Mouse (Mus musculus) left cerebral cortex, adult 11 months (tissue): ENCODE measurements around the gene Ispd.
A peak's percentile ranks its signal among the peaks of the same experiment; 100 is the strongest.
"Not testable (repeated sequence)": the region's sequence is repeated elsewhere in the genome, so short reads cannot be mapped to it uniquely, and the experiment has no call there.

Experiments
- DNase-seq: peaks from one replicate; pipeline ENCODE4 v3.0.0; 2022; ENCODE audit warnings: low spot score

The Ispd gene

DNA sequence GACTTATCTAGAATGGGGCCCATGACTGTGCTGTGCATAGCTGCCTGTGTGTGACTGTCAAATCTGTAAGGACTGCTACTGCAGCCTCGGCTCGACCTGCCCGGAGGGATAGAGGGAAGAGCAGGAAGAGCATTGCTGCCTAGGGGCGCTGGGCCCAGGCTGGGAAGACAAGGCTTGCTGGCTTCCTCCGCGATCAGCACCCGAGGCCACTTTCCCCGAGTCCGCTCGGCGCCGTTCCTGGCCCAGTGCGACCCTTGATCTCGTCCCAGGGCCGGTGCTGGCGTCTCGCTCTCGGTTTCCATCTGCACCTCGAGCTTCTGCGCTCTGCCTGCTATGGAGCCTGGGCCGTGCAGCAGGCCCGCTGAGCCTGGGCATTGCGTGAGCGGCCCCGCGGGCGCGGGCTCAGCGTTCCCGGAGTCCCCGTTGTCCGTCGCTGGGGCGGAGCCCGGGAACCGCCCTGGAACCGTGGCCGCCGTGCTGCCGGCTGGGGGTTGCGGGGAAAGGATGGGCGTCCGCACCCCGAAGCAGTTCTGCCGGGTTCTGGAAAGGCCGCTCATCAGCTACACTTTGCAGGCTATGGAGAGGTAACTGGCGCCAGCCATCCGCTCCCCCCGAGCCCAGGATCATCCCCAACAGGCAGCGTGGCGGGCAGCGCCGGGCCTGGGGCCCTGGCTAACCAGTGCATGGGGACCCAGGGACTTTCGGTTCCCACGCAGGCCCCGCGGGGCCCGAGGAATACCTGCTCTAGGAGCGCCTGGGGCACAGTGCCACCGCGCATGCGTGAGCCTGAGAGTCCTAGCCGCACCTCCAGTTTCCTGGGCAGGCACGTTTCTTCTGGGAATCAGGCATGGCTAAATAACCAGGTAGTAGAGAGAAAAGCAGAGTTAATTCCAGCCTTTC is at the start of gene Ispd, which contains the start of gene D630036H23Rik:
TSS of gene Ispd (plus strand) at position 10 of the 900 bp plus-strand sequence.
TSS of gene D630036H23Rik (minus strand) at position 741 of the 900 bp plus-strand sequence.
- DNase-seq = peak; percentile 75

DNA sequence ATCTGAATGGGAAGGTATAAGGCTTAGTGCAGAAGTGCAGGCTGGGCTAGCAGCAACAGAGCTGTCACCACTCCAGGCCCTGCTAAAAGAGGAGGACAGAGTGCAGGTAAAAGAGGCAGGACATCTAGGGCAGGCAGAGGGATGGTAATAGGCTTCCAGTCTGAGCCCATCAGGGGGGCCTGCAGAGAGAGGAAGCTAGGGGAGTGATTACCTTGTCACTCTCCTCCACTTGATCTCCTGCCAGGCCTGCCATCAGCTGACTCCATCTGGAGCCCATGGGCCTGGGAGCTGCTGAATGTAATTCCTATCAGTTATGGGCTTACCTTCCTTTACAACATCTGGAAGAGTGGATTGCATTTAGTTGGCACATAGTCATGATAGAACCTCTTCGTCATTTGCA is 48.6 kb upstream of the Ispd start:
- no peak for DNase-seq

DNA sequence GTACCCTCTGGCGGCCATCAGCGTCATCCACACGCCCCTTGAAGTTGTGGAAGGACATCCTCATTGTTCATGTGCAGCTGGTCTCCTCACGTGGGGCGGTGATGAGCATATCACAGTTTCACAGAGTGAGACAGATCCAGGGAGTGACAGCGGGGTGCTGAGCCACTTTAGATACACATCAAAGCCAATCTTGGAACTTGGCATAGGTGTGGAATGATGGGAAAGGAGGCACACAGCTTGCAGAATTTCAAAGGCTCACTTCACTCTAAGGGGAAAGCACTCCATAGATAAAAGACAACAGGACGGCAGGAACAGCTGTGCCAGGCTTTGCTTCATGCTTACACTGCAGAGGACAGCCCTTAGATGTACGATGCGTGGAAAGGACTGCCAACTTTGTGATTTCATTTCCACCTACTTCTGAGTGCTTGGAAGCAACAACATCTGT is 47.4 kb upstream of the Ispd start:
- no peak for DNase-seq

DNA sequence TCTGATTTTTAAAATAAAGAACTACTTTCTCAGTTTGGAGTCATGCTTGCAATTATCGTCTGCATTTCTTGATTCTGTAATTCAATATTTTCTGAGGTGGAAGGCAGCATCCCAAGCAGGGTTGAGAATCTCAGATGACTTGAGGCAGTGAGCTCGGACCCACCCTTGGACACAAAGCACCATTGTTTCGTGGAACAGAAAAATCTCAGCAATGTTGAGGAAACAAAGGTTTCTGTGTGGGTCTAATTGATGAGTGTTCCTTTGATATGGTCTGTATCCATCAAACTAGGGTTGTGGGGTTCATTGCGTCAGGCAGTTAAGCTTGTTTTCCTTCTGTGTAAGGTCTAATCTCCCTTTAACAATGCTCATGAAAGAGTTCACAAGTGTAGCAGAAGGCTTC is 37.1 kb upstream of the Ispd start:
- DNase-seq = no peak

DNA sequence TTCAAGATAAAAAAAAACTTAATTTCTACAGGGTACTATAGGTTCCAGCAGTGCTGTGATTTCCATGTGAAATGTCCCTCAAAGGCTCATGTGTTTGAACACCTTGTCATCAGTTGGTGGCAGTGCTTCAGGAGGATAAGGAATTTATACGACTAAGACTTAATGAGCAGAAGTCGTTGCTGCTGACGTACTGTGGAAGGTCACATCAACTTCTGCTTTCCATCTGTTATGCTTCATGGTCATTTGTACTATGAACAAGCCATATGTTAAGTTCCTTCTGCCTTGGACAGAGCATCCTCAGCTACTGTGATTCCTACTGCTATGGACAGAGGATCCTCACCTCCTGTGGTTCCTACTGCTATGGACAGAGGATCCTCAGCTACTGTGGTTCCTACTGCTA is 21.2 kb upstream of the Ispd start:
- DNase-seq = no peak

DNA sequence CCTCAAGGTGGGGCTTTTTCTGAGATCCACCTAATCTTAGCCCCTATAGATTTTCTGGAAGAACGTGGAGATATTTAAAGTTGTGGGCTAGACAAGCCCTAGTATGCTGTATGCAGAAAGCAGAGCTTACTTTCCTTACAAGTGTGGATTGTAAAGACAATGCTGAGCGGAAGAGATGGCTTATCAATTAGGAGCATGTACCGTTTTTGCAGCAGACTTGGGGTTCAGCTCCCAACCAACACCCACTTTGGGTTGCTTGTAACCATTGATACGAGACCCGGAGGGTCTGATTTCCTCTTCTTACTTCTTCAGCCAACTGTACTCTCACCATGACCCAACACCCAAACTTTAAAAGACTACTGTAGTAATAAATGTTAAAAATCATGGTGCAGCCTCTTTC is 20.6 kb upstream of the Ispd start:
- no peak for DNase-seq

DNA sequence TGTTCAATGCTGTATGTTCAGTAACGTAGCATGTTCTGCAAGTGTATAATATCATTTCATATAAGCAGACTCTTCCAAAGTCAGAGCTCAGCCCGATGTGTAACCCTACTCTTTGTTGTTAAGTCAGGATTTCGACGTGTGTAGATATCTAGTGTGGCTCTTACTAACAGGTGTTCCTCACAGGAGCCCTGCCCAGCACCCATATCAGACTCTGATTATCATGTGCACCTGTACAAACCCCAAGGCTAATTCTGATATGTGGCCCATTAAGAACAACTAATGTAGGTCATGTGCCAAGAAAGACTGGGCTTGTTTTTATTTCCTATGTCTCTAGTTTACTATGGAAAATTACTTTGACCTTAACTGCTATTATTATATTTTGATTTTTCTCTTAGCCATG is 17.2 kb upstream of the Ispd start:
- no peak for DNase-seq

DNA sequence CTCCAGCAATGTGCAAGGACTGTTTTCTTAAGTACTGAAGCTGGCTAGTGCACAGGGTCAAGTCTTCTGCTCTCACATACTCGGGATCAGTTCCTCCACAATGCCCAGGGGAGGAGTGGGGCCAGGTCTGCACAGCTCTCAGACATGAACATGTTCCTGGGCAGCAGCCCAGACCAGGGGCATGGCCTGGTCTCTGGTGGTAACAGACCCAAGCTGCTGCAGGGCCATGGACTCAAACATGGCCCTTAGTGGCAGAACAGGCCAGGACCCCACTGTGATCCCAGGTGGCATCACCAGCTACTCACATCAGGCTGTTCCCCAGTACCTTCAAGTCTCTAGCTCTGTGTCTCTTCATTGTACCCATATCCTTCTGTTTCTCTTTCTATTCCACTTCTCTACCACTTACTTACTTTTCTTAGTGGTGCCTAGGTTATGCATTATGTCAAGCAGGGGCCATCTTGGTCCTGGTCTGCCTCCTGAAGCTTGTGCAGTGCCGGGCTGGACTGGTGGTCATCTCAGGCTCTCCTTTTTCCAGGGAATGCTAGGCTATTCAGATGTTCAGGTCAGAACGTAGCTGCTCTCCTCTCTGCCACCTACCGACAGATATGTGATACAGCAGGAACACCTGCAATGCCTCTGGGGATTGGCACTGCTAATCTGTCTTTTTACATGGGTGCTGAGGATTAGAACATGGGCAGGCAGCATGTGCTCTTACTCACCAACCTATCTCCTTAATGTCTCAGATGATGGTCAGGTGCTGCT is 7.8 kb upstream of the Ispd start:
- DNase-seq = no peak

DNA sequence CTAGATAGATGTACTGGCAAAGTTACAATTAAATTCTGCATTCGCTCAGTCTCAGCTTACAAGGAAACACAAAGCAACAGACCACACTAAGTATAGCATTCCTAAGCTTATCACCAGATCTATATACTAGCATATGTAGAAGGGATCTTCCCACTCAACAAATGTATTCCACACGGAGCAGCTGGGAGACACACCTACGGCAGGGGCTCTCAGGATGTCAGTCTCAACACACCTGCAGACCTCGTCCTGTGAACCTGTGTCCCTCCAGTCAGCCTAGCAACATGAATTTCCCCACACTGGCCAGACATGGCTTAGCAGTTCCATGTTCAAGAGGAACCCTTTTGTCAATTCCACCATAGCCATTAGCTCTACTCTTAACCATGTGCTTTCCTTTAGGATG is 4.9 kb upstream of the Ispd start:
- not testable (repeated sequence) for DNase-seq

DNA sequence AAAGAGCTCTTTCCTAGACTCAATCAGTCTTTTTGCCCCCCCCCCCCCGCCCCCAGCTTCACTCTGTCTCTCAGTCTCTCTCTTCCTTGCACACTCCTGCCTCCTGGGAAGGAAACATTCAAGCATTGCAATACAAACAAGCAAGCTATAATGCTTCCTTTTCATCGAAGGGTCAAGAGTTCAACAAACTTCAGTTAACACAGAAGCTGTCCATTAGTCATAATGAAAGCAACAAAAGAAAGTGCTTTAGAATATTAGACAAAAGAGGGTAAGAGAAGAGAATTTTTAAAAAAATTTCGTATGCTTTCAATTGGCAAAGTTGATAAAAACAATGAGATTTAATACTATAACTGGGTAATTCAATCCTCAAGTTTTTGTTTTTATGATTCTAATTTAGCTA is 996 bp upstream of the Ispd start:
- DNase-seq = no peak

DNA sequence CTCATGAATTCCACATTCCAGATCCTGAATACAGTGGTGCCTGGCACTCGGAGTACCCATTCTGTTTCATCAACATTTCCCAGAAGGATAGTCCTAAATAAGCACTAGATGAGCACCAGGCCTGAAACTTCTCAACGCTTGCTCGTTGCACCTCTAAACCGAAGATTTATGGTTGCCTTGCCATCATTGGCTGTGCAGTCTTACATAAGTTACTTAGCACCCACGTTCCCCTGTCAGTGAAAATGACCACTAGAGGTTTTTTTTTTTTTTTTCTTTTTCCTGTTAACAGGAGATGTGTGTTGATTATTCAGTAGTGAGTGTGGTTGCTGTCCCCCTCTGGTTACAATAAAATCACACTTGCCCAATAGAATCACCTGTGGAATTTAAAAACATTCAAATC is 444 bp upstream of the Ispd start:
- DNase-seq = no peak

DNA sequence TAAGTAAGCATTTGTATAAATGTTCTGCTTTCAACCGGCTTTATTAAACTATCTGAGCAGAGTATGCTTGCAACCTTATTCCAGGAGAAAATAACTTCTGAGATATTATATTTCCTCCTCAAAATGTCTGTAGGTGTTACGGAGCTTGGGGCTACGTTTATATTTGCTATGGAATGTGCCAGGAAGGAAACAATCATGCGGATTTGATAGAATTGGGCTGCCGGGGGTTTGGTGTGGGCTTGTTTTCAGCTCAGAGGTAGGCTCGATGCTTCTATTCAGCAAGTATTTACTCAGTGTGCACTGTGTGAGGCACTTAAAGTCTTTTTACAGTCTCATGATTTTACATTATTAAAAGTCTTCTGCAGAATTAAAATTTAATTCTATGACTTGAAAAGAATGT is 4.1 kb downstream of the Ispd start:
- DNase-seq = no peak

DNA sequence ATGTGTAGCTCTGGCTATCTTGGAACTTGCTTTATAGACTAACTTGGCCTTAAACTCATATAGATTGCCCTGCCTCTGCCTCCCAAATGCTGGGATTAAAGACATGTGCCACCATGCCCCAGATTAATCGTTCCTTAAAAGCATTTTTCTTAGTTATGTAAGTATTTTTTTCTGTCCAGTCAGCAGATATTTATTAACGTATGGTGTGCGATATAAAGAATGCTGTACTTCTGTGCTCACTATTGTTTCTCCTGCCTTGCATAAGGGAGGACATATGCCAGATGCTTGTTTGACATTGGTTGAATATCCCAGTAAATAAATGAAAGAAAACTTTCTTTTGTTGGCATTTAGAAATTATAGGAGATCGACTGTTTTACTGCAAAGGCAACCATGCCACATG is 5.7 kb downstream of the Ispd start:
- no peak for DNase-seq

DNA sequence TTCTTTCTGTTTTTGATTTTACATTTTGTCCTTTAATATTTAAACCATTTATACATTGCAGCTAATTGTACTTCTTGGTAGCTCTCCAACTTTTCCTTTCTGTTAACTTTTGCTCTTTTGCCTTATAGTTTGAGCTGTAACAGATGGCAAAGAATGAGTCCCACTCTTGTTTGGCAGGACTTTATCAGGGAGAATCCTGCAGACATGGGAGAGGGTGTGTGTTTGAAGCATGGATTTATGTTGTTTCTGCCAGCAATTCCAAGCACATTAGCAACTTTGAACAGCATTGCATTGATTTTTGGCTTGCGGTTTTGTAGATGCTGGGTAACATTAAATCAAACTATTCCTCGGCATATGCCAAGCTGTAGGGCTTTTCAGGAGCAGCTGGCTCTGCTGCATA is 13.9 kb downstream of the Ispd start:
- DNase-seq = no peak

DNA sequence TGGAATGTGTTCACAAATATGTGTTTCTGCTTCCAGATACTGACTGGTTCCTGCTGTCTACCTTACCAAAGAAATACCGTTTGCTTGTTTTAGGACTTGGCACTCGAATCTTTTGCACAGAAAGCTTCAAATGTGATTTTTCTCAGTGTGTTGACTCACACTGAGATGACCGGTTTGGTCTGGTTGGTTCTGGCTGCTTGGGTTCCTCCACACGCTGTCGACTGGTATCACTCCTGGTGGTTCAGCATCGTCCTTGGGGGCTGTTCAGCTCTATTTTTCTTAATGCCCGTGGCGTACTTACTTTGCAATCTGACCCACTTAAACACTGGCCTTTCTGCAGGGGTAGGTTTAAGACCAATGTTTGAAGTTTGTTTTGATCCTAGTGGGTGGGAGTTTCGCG is 42.4 kb downstream of the Ispd start:
- no peak for DNase-seq

DNA sequence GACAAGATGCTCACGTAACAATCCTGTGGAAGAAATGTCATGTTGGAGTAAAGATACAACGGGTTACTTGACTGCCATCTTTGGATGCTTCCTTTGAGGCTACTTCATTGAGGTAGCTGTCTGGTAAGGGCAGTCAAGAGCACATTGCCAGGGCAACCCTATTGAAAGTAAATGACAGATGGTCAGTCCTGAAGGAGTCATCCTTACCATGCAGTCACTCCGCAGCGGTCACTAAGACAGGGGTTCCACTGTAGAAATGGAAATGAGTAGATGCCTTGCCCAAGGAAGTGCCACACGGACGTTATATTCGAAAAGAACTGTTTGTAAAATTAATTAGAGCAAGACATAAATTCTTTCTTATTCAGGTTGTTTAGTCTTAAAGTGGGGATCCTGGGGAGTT is 44.0 kb downstream of the Ispd start:
- DNase-seq = no peak

DNA sequence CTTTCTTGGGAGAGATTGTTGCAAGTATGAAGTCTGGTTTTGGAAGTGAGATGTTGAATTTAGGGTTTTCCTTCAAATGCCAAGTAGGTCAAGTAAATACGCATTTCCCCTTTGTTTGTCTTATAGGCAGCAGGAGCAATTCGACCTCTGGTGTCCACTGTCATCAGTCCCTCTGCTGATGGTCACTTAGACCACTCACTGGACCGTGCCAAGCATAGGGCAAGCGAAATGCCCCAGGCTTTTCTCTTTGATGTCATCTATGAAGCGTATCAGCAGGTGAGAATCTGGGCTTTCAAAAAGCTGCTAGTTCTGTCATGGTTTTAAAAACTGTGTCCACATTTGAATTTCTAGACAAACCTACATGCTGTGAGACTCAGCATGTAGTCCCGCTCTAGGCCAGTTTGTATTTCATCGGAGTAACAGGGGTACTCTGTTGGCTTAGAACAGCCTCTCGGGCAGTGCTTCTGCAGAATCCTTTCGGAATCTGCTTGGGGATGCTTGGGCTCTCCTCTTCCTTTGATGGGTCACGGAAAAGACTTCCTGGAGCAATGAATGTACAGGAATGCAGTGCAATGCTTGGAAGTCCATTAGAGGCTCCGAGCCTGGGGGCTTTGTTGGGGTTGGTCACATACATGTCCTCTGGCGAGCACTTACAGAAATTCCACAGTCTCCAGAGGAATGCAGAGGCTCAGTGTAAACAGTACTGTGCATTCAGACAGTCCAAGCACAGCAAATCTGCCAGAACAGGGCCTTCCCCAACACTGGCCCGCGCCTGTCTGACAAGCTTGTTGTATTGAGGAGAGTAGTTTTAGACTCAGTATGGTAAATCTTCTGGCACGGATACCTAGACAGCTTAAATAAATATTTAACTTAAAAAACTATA is 45.2 kb downstream of the Ispd start:
- no peak for DNase-seq

DNA sequence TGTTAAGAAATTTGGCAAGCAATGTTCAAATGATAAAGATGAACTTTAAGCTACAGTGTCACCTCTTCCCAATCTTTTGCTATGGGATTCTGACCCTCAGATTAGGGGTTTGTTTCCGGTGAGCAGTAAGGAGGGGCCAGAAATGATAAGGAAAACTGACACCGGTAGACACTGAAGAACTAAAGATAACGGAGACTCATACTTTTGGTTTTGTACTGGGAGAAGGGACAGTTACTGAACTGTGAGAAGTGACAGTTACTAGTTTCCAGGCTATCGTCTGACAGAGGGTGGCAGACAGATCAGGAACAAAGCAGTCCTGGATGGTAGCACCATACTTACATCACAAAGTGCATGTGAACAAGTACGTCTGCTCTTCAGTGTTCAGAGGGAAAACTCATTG is 55.7 kb downstream of the Ispd start:
- DNase-seq = no peak

DNA sequence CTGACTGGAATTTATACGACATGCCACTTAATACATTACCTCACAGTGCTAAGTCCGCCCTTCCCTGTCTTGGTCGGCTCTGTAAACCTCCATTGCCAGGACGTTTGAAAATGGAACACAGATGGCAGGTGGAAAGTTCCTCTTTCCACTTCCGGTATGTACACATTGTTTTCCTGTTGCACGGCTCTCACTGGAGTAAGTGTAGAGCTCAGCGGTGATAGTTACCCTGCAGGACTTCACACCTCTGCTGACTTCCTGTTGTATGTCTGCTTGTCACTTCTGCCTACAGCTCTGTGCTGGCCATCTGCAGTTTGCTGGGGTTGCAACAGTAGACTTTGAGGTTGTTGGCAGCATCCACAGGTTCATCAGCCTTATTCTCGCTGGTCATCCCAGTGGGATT is 58.1 kb downstream of the Ispd start:
- no peak for DNase-seq

DNA sequence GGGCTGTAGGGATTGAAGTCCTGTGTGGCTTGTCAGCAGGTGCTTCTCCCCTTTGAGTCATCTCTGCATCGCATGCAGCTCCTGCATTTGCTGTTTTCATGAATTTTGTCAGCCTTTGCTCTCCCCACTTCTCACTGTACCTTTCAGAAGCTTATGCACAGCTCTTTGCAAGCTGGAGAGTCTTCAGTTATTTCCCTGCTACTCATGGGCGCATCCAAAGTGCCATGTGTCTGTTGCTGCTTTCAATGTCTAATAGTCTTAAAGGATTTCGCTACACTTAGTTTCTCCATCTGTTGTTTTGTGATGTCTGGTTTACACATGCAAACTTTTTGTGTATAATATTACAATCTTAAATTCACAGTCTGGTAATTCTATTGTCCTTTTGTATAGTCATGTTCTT is 74.8 kb downstream of the Ispd start:
- no peak for DNase-seq

DNA sequence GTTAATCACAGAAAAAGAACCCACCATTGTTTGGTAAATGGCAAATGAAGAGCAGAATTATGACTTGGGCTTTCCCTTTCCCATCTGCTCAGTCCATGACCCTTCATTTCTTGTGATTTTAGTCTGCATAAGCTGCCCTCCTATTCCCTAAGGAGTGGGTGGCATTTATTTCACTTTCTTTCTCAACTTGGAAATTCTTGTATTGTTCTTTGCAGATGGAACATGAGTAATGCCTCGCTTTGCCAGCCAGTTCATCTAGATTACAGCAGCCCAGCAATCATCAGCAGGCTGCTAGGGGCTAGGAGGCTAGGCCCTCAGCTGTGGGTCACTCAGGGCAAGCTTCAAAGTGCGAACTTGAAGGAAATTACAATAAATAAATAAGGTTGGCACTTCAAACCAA is 76.5 kb downstream of the Ispd start:
- DNase-seq = no peak

DNA sequence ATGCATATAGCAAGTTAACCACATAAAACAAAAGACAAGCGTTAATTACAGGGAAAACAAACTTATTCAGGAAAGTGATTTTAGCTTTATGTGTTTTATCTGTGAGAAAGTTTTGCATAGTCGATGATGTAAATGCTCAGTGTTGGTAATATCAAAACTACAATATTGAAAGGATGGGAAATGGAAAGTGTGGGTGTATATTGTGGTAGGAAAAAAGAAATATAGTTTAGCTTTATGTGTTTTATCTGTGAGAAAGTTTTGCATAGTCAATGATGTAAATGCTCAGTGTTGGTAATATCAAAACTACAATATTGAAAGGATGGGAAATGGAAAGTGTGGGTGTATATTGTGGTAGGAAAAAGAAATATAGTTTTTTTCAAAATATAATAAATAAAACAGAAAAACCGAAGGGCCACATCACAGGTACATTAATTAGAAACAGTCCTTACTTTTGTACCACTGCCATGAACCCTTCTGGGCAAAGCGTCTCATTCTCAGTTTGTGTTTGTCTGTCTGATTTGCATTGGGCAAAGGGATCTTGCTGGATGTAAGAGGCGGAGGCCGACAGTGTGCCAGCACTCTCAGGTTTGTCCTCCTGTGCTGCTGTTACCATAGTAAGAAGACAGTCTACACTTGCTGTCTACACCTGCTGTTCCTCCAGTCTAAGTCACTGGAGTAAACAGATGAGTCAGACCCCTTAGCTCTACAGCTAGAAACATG is 87.2 kb downstream of the Ispd start:
- no peak for DNase-seq
